Mouse (Mus musculus): ENCODE results near the gene Tas2r113.
"Not testable (repeated sequence)": the region's sequence is repeated elsewhere in the genome, so short reads cannot be mapped to it uniquely, and the experiment has no call there.

The Tas2r113 gene

DNA sequence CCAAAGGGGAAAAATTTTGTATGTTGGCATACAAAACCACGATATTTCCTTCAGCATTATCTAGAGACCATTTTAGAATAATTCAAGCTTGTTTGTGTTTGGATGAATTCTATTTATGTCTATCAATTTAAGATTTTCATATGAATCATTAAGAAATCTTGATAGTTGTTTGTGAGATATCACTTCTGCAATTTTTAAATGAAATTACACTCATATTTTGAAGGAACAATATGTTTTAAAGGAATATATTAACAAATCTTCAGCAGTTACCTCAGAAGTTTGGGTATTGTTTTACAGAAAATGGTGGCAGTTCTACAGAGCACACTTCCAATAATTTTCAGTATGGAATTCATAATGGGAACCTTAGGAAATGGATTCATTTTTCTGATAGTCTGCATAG, at the start of gene Tas2r113:
TSS of gene Tas2r113 (plus strand) at position 301 of the 400 bp plus-strand sequence.
- DNase-seq (ENCODE audit: low read depth, low spot score), result no peak

GRCm38 (mm10) chr6:132846842-132847241, 46.0 kb upstream of the Tas2r113 start, which contains the start of gene Tas2r123:
Tas2r123 (plus strand) TSS chr6:132847142.
- DNase-seq (ENCODE audit: low read depth, low spot score), result no peak

DNA sequence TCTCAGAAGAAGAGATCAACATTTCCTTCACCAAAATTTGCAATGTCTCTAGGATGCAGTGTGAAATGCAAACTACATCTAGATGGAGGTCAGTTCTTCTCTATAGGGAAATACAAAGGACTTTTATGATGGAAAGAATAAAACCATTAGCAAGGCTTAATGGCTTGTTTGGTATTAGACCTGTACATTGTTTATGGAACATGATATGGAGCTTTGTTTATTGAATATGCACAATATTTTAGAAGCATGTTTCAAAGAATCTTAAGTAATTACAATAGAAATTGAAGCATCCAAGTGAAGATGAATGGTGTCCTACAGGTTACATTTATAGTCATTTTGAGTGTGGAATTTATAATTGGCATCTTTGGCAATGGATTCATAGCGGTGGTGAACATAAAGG, 37.7 kb upstream of the Tas2r113 start, which contains the start of gene Tas2r116:
TSS of gene Tas2r116 (plus strand) at position 301 of the 400 bp plus-strand sequence.
- no peak for DNase-seq (ENCODE audit: low read depth, low spot score)

GRCm38 (mm10) chr6:132867708-132868107, 25.1 kb upstream of the Tas2r113 start, which contains the start of gene Tas2r110:
Tas2r110 (plus strand) TSS chr6:132868008.
- no peak for DNase-seq (ENCODE audit: low read depth, low spot score)

DNA sequence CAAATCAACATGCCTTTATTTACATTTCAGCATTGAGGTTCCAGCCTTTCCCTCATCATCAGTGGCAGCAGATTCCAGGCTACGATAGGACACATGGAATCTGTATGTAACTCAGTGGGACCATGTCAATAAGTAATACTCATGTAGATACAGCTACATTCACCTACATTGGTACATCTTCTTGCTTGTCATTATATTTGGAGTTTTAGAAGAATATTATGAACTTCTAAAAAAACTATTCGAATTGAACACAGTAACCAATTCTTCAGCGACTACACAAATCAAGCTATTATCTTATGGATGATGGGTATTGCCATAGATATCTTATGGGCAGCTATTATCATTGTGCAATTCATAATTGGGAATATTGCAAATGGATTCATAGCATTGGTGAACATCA, 16.5 kb downstream of the Tas2r113 start, which contains the start of gene Tas2r125:
TSS of gene Tas2r125 (plus strand) at position 301 of the 400 bp plus-strand sequence.
- DNase-seq (ENCODE audit: low read depth, low spot score), result no peak

- DNase-seq (ENCODE audit: low read depth, low spot score), result not testable (repeated sequence)
Measured at GRCm38 (mm10) chr6:132941376-132941775, 48.6 kb downstream of the Tas2r113 start.

Data from CD4-positive, CD25-positive, alpha-beta regulatory T cell, adult 2 months (primary cell).